Mouse (Mus musculus) heart, postnatal 0 days (tissue): ENCODE measurements at regions not wholly inside any gene's neighbourhood (a gene's known extent, or its start where the extent isn't known, plus 50 kb on each side); places are given as distances from the start of the nearest gene placed in this dataset.

Source experiments
- ATAC-seq: fragments of 200-750 bp; cut with Nextera tagmentation; 2 replicates; pipeline ENCODE4 v1.8.0; 2017; ENCODE audit warnings: low read depth, moderate number of reproducible peaks, moderate library complexity; ENCODE audit not compliant: insufficient read depth
- DNase-seq: peaks from one replicate; pipeline ENCODE4 v3.0.0-alpha.2; 2016; ENCODE audit warnings: low spot score
- H3K27ac ChIP-seq: fragments of 300-500 bp; sonication (generic); 2 replicates; pipeline ENCODE4 v1.5.1; 2014; ENCODE audit warnings: low read depth, mild to moderate bottlenecking
- H3K27me3 ChIP-seq: fragments of 300-500 bp; sonication (generic); 2 replicates; pipeline ENCODE4 v1.6.1; 2014; ENCODE audit warnings: low read length, mixed read lengths; ENCODE audit not compliant: control insufficient read depth, insufficient read depth
- H3K36me3 ChIP-seq: fragments of 300-500 bp; sonication (generic); replicated peaks from 2 replicates; pipeline ENCODE4 v1.6.1; 2014; ENCODE audit warnings: low read length, mixed read lengths; ENCODE audit not compliant: control insufficient read depth, insufficient read depth
- H3K4me1 ChIP-seq: fragments of 300-500 bp; sonication (generic); 2 replicates; pipeline ENCODE4 v1.6.1; 2014; ENCODE audit warnings: antibody characterized with exemption; ENCODE audit not compliant: control insufficient read depth, insufficient read depth
- H3K4me2 ChIP-seq: fragments of 300-500 bp; sonication (generic); 2 replicates; pipeline ENCODE4 v1.6.1; 2014; ENCODE audit warnings: low read depth, mild to moderate bottlenecking, low read length, moderate library complexity
- H3K4me3 ChIP-seq: fragments of 300-500 bp; sonication (generic); 2 replicates; pipeline ENCODE4 v1.5.1; 2014; ENCODE audit warnings: low read depth, low read length
- H3K9ac ChIP-seq: fragments of 300-500 bp; sonication (generic); replicated peaks from 2 replicates; pipeline ENCODE4 v1.6.1; 2014; ENCODE audit warnings: low read depth, low read length, mixed read lengths
- H3K9me3 ChIP-seq: fragments of 300-500 bp; sonication (generic); replicated peaks from 2 replicates; pipeline ENCODE4 v1.6.1; 2016; ENCODE audit warnings: low read length; ENCODE audit not compliant: control insufficient read depth
- CTCF ChIP-seq: IDR thresholded peaks from 2 replicates; pipeline ENCODE4 v1.5.1; 2016; ENCODE audit warnings: antibody characterized with exemption, control low read depth, low read depth
- EP300 ChIP-seq: IDR thresholded peaks from 2 replicates; pipeline ENCODE4 v1.6.1; 2016; ENCODE audit warnings: antibody characterized with exemption, low read depth
- WGBS: fragments of 180-500 bp; shearing (Covaris S2); extraction: QIAGEN DNeasy Blood & Tissue Kit; methylation state at CpG from one replicate; pipeline ENCODE4 v1.1.7; 2014; 5-methylcytosine and 5-hydroxymethylcytosine counted together

- Histone ChIP-seq H3K9me3 (no peaks in the 10 kb centered on the region), H3K36me3 (no peaks in the 10 kb centered on the region), H3K4me1 (peaks cover 7% of the 10 kb centered on the region; the same call in 1 of the 2 replicates), H3K4me3 (no peak overlapping the region), H3K27ac (no peak overlapping the region), H3K4me2 (no peak overlapping the region), H3K27me3 (no peaks in the 10 kb centered on the region), H3K9ac (no peak overlapping the region)
- 83% methylated on average over 9 of the region's 9 CpGs for WGBS
- DNase-seq (no peak), ATAC-seq (no peak)
- no peak for TF ChIP-seq EP300
- no peak for TF ChIP-seq CTCF
Measured at GRCm38 (mm10) chr13:101208788-101209187, 375.6 kb upstream of the Slc30a5 start.

GRCm38 (mm10) chr13:101203463-101203862 lies 370.2 kb upstream of the Slc30a5 start:
- H3K9me3 ChIP-seq, result no peaks in the 10 kb centered on the region
- H3K4me1 ChIP-seq, result no peaks in the 10 kb centered on the region
- H3K27me3 ChIP-seq, result no peaks in the 10 kb centered on the region
- no peak overlapping the region for H3K4me2 ChIP-seq
- ATAC-seq, result no peak
- H3K4me3 ChIP-seq, result no peak overlapping the region
- no peak overlapping the region for H3K27ac ChIP-seq
- DNase-seq, result no peak
- no peak for TF ChIP-seq EP300
- no peak for TF ChIP-seq CTCF
- H3K9ac ChIP-seq, result no peak overlapping the region
- no peaks in the 10 kb centered on the region for H3K36me3 ChIP-seq

GRCm38 (mm10) chr13:101202565-101203313 lies 369.5 kb upstream of the Slc30a5 start:
- no peak overlapping the region for H3K4me2 ChIP-seq
- no peak overlapping the region for H3K4me3 ChIP-seq
- H3K27me3 ChIP-seq, result no peaks in the 10 kb centered on the region
- H3K9me3 ChIP-seq, result no peaks in the 10 kb centered on the region
- H3K9ac ChIP-seq, result no peak overlapping the region
- H3K4me1 ChIP-seq, result no peaks in the 10 kb centered on the region
- no peak for TF ChIP-seq CTCF
- TF ChIP-seq EP300, result no peak
- no peak overlapping the region for H3K27ac ChIP-seq
- WGBS, result 59% methylated on average over 4 of the region's 4 CpGs
- H3K36me3 ChIP-seq, result no peaks in the 10 kb centered on the region
- DNase-seq (no peak), ATAC-seq (no peak)

GRCm38 (mm10) chr13:101190249-101190830 lies 357.1 kb upstream of the Slc30a5 start:
- Histone ChIP-seq H3K27me3 (no peaks in the 10 kb centered on the region), H3K27ac (no peak overlapping the region), H3K4me3 (no peak overlapping the region), H3K4me1 (no peaks in the 10 kb centered on the region), H3K36me3 (no peaks in the 10 kb centered on the region), H3K9ac (no peak overlapping the region), H3K4me2 (no peak overlapping the region), H3K9me3 (no peaks in the 10 kb centered on the region)
- DNase-seq (no peak), ATAC-seq (no peak)
- WGBS, result 83% methylated on average over 7 of the region's 7 CpGs
- TF ChIP-seq CTCF (no peak), EP300 (no peak)

- Histone ChIP-seq H3K36me3 (no peaks in the 10 kb centered on the region), H3K27ac (no peak overlapping the region), H3K4me3 (no peak overlapping the region), H3K9me3 (no peaks in the 10 kb centered on the region), H3K4me1 (no peaks in the 10 kb centered on the region), H3K27me3 (no peaks in the 10 kb centered on the region), H3K9ac (no peak overlapping the region), H3K4me2 (no peak overlapping the region)
- WGBS, result 56% methylated on average over 2 of the region's 2 CpGs
- TF ChIP-seq EP300 (no peak), CTCF (no peak)
- ATAC-seq, result no peak
- no peak for DNase-seq
Measured at GRCm38 (mm10) chr13:101182387-101182786, 349.2 kb upstream of the Slc30a5 start.
